Mouse (Mus musculus) stomach, embryonic 14.5 days (tissue): ENCODE measurements around the gene Sorbs1. TPM values are rescaled to one million over a fixed set of nuclear protein-coding genes. Genes with fewer than 3 reads are reported as not detected.

Experiments
- ATAC-seq: fragments of 200-750 bp; cut with Nextera tagmentation; 2 replicates; pipeline ENCODE4 v1.8.0; 2017; ENCODE audit warnings: low read depth, moderate TSS enrichment; ENCODE audit not compliant: insufficient number of reproducible peaks, insufficient read depth, low FRiP score
- H3K27ac ChIP-seq: fragments of 300-500 bp; sonication (generic); 2 replicates; pipeline ENCODE4 v1.5.1; 2014; ENCODE audit warnings: mild to moderate bottlenecking, low read length, moderate library complexity, mixed read lengths
- H3K27me3 ChIP-seq: fragments of 300-500 bp; sonication (generic); 2 replicates; pipeline ENCODE4 v1.6.1; 2014; ENCODE audit warnings: low read length, control low read depth, mixed read lengths; ENCODE audit not compliant: control insufficient read depth, insufficient read depth
- H3K36me3 ChIP-seq: fragments of 300-500 bp; sonication (generic); 2 replicates; pipeline ENCODE4 v1.6.1; 2014; ENCODE audit warnings: mild to moderate bottlenecking, control low read depth, low read length, moderate library complexity, mixed read lengths; ENCODE audit not compliant: control insufficient read depth, insufficient read depth
- H3K4me1 ChIP-seq: fragments of 300-500 bp; sonication (generic); 2 replicates; pipeline ENCODE4 v1.6.1; 2014; ENCODE audit warnings: low read length, control low read depth, mixed read lengths; ENCODE audit not compliant: control insufficient read depth, insufficient read depth
- H3K4me2 ChIP-seq: fragments of 300-500 bp; sonication (generic); replicated peaks from 2 replicates; pipeline ENCODE4 v1.6.1; 2014; ENCODE audit warnings: low read depth, low read length, control low read depth
- H3K4me3 ChIP-seq: fragments of 300-500 bp; sonication (generic); 2 replicates; pipeline ENCODE4 v1.5.1; 2014; ENCODE audit warnings: low read depth, low read length, control low read depth
- H3K9ac ChIP-seq: fragments of 300-500 bp; sonication (generic); replicated peaks from 2 replicates; pipeline ENCODE4 v1.6.1; 2014; ENCODE audit warnings: low read depth, mild to moderate bottlenecking, control low read depth, low read length, moderate library complexity, mixed read lengths
- H3K9me3 ChIP-seq: fragments of 300-500 bp; sonication (generic); 2 replicates; pipeline ENCODE4 v1.6.1; 2016; ENCODE audit warnings: low read depth, low read length, control low read depth; ENCODE audit not compliant: control insufficient read depth
- WGBS: fragments of 180-500 bp; shearing (Covaris S2); extraction: QIAGEN DNeasy Blood & Tissue Kit; methylation state at CpG from one replicate; pipeline ENCODE4 v1.1.7; 2014; 5-methylcytosine and 5-hydroxymethylcytosine counted together
- polyA plus RNA-seq: library from polyadenylated mRNA; unstranded; fragments of >200 nt; fragmentation: Nextera tagmentation; extraction: Ambion mirVana; gene quantifications from 2 replicates; pipeline ENCODE4 v1.2.1, GENCODE M21; 2014

Gene Sorbs1
- polyA plus RNA-seq, 1 experiment from 2014 or later: 84.0 TPM

DNA sequence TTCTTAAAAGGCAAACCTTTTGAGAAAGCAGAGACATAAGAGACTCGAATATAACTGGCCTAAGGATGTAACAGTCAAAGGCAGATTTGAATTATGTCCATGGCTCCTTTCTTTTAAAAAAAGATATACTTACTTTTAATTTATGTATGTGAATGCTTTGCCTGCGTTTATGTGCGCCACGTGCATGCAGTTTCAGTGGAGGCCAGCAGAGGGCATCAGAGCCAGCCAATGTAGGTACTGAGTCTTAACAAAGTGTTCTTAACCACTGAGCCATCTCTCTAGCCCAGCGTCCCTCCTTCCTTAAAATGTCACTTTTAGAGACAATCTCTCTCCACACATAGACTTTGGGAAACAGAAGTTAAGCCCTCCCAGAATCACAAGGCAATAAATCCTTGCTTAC, 150.1 kb downstream of the Sorbs1 start:
- H3K36me3 ChIP-seq: no peaks in the 10 kb centered on the region; the same call in 1 of the 2 replicates
- no peaks in the 10 kb centered on the region for H3K9me3 ChIP-seq
- H3K4me1 ChIP-seq: 0 out of 2 replicates have a peak, but pooled peaks cover 4% of the 10 kb centered on the region
- H3K4me2 ChIP-seq: no peak overlapping the region
- no peaks in the 10 kb centered on the region for H3K27me3 ChIP-seq
- no peak for ATAC-seq
- WGBS: 96% methylated on average over 5 of the region's 5 CpGs
- no peak overlapping the region for H3K27ac ChIP-seq
- no peak overlapping the region for H3K4me3 ChIP-seq
- no peak overlapping the region for H3K9ac ChIP-seq

DNA sequence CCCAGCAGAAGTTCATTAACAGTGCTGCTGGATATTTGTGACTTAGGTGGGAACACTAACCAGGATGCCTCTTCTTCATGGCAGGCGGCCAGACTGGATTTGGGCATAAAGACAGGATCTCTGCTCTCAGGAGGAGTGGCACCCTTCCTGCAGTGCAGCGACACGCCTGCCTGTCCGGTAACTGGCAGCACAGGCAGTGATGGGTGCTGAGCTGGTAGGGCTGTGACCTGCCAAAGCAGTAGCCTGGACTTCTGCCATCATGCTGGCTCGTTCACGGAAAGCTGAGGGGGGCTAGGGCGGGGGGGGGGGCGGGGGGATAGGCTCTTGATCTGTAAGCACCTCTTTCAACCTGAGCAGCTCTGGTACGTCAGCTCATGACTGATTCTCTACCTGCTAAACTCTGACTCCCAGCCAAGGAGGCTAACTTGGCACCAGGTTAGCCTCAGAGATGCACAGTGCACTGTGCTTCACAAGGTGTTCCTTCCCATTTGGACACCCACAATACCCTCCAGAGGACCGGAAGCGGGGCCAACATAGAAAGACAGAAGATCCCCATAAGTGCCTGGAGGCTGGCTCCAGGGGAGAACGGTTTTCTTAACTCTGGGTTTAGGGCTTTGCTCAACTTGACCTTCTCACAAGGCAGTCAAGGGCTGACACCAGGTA, 151.2 kb downstream of the Sorbs1 start:
- Histone ChIP-seq H3K4me1 (0 out of 2 replicates have a peak, but pooled peaks cover 4% of the 10 kb centered on the region), H3K27ac (no peak overlapping the region)
- 65% methylated on average over 12 of the region's 12 CpGs for WGBS

GRCm38 (mm10) chr19:40359712-40360394, 153.7 kb downstream of the Sorbs1 start:
- Histone ChIP-seq H3K4me1 (no peaks in the 10 kb centered on the region), H3K9me3 (no peaks in the 10 kb centered on the region), H3K36me3 (no peaks in the 10 kb centered on the region; the same call in 1 of the 2 replicates), H3K27ac (peak overlapping the region; percentile 21; the same call in 1 of the 2 replicates), H3K9ac (no peak overlapping the region), H3K4me2 (no peak overlapping the region), H3K27me3 (no peaks in the 10 kb centered on the region), H3K4me3 (no peak overlapping the region)
- no peak for ATAC-seq
- WGBS: 83% methylated on average over 5 of the region's 5 CpGs

More for the DNA sequence above, 151.2 kb downstream of the Sorbs1 start:
- no peaks in the 10 kb centered on the region for H3K27me3 ChIP-seq
- H3K9ac ChIP-seq: no peak overlapping the region
- no peak for ATAC-seq
- no peak overlapping the region for H3K4me3 ChIP-seq
- no peak overlapping the region for H3K4me2 ChIP-seq
- H3K9me3 ChIP-seq: no peaks in the 10 kb centered on the region
- H3K36me3 ChIP-seq: no peaks in the 10 kb centered on the region; the same call in 1 of the 2 replicates

GRCm38 (mm10) chr19:40356536-40357522, 156.8 kb downstream of the Sorbs1 start:
- no peak for ATAC-seq
- Histone ChIP-seq H3K4me2 (no peak overlapping the region), H3K9ac (no peak overlapping the region), H3K36me3 (no peaks in the 10 kb centered on the region), H3K4me1 (no peaks in the 10 kb centered on the region), H3K4me3 (no peak overlapping the region), H3K9me3 (no peaks in the 10 kb centered on the region), H3K27me3 (no peaks in the 10 kb centered on the region), H3K27ac (no peak overlapping the region)
- 87% methylated on average over 15 of the region's 15 CpGs for WGBS

DNA sequence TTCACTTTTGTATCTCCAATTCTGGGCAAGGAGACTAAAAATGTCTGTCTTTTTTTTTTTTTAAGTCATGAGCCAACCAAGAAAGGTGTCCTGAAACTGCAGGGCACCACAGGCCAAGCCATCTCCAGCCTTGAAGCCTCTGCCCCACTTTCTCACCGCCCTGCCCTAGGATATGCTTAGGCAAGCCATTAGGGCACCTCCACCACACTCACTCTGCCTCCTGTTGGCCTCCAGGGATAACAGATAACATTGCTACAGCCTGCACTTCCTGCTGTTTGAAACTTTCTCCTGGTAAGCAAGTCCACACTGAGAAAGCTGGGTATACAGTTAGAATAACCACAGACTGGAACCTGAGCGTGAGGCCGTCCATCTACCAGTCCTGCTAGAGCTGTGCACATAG, 158.5 kb downstream of the Sorbs1 start:
- no peak overlapping the region for H3K4me2 ChIP-seq
- H3K36me3 ChIP-seq: no peaks in the 10 kb centered on the region
- no peak overlapping the region for H3K27ac ChIP-seq
- no peaks in the 10 kb centered on the region for H3K4me1 ChIP-seq
- no peak for ATAC-seq
- H3K4me3 ChIP-seq: no peak overlapping the region
- H3K9me3 ChIP-seq: no peaks in the 10 kb centered on the region
- 87% methylated on average over 3 of the region's 3 CpGs for WGBS
- no peaks in the 10 kb centered on the region for H3K27me3 ChIP-seq
- H3K9ac ChIP-seq: no peak overlapping the region; the same call in 1 of the 2 replicates

GRCm38 (mm10) chr19:40352006-40352405, 161.6 kb downstream of the Sorbs1 start:
- Histone ChIP-seq H3K4me1 (peaks cover 6% of the 10 kb centered on the region; the same call in 1 of the 2 replicates), H3K27me3 (no peaks in the 10 kb centered on the region), H3K27ac (no peak overlapping the region), H3K4me2 (no peak overlapping the region), H3K9me3 (no peaks in the 10 kb centered on the region), H3K36me3 (no peaks in the 10 kb centered on the region), H3K9ac (no peak overlapping the region), H3K4me3 (no peak overlapping the region)
- ATAC-seq: no peak
- WGBS: 80% methylated on average over 14 of the region's 14 CpGs

DNA sequence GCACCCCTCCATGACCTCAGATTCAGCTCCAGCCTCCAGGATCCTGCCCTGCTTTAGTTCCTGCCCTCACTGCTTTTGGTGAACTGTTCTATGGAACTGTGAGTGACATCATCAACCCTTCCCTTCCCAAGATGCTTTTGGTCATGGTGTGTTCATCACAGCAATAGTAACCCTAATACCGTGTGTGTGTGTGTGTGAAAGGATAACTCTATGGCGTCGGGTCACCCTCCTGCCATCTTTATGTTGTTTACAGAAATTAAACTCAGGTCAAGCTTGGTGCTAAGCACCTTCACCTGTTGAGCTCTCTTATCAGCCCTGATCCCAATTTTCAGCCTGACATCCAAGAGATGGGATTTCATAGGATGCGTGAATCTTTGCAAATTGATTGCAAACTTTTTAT, 162.7 kb downstream of the Sorbs1 start:
- Histone ChIP-seq H3K27ac (no peak overlapping the region), H3K4me1 (peaks cover 8% of the 10 kb centered on the region; the same call in 1 of the 2 replicates), H3K27me3 (no peaks in the 10 kb centered on the region), H3K4me2 (no peak overlapping the region), H3K9ac (no peak overlapping the region), H3K4me3 (no peak overlapping the region), H3K36me3 (no peaks in the 10 kb centered on the region), H3K9me3 (no peaks in the 10 kb centered on the region)
- no peak for ATAC-seq
- 82% methylated on average over 4 of the region's 4 CpGs for WGBS
